Comparison of ENCODE assay signal across 21 mouse cellular contexts in genomic region chr6:55218232-55218631, GRCm38 (mm10). TPM values are rescaled to one million over a fixed set of nuclear protein-coding genes. Genes with fewer than 3 reads are reported as not detected.
"Had no signal": no experiment of that assay in that cellular context is flagged by ENCODE, and none has a peak within 500 bp of the region (broad histone marks: within the 10 kb centered on the region; RNA-seq: fewer than 3 reads in every experiment).

No protein-coding gene starts in this region.

- H3K4me2 ChIP-seq: lung, embryonic 14.5 days; midbrain, embryonic 12.5 days; neural tube, embryonic 13.5 days; neural tube, embryonic 15.5 days had no signal

- ATAC-seq: midbrain, embryonic 16.5 days had no signal

- H3K9ac ChIP-seq: lung, embryonic 14.5 days; midbrain, embryonic 12.5 days; neural tube, embryonic 13.5 days; neural tube, embryonic 15.5 days had no signal

- DNase-seq: lung, adult 18-20 months; lung, embryonic 14.5 days; lung, postnatal 10 days; midbrain, embryonic 14.5 days; retina, postnatal 1 day; right cerebral cortex, adult 18-20 months; right cerebral cortex, postnatal 25 days; right cerebral cortex, postnatal 4 days; spleen, adult 18-20 months; thymus, adult 18-20 months; thymus, postnatal 14 days; thymus, postnatal 36 days had no signal

- H3K4me3 ChIP-seq: midbrain, embryonic 10.5 days; midbrain, embryonic 12.5 days; myocyte; neural tube, embryonic 13.5 days; neural tube, embryonic 15.5 days had no signal

- H3K4me1 ChIP-seq: midbrain, embryonic 10.5 days; midbrain, embryonic 12.5 days; neural tube, embryonic 13.5 days; neural tube, embryonic 15.5 days had no signal

- H3K27me3 ChIP-seq: midbrain, embryonic 12.5 days; neural tube, embryonic 13.5 days; neural tube, embryonic 15.5 days had no signal

- H3K9me3 ChIP-seq: midbrain, embryonic 10.5 days; midbrain, embryonic 12.5 days; neural tube, embryonic 13.5 days; neural tube, embryonic 15.5 days had no signal

- H3K27ac ChIP-seq: midbrain, embryonic 10.5 days; midbrain, embryonic 12.5 days; neural tube, embryonic 13.5 days; neural tube, embryonic 15.5 days had no signal

RNA-seq across cellular contexts. Expression of gene Inmt, which starts 43.4 kb away (rescaled TPM):
- total RNA-seq: megakaryocyte, adult 5-6 weeks; megakaryocyte-erythroid progenitor cell, adult 5-6 weeks had no signal
- polyA plus RNA-seq: midbrain, embryonic 12.5 days; midbrain, embryonic 14.5 days; midbrain, embryonic 16.5 days; myocyte; neural tube, embryonic 11.5 days; neural tube, embryonic 13.5 days; neural tube, embryonic 15.5 days had no signal
